Mouse (Mus musculus) lung, postnatal 4 days (tissue): ENCODE data around the gene Vmn2r40.
"Not testable (repeated sequence)": the region's sequence is repeated elsewhere in the genome, so short reads cannot be mapped to it uniquely, and the experiment has no call there.

Experiments used
- DNase-seq, 2 experiments: peaks; one replicate each; pipeline ENCODE4 v3.0.0; 2021

Gene Vmn2r40

DNA sequence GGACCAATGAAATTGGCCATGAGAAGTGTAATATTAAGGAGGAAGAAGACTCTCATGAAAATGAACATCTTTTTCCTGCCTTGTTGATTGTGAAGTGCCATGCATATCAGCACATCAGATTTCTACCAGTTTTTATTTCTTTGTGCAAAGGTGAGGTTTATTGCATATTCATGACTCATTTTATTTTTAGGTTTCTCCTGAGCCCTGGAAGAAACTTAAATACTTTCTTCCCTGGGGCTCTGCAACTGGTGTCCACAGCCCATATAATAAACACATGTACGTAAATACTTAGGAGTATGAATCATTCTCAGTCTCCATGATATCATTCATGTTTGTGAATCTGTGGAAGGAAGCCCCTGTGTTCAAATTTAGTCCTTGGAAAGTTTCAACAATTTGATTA, at the start of gene Vmn2r40:
Gene Vmn2r40, minus strand, starts transcription at position 101 of the 400 bp plus-strand sequence.
- not testable (repeated sequence) for DNase-seq
